Mouse (Mus musculus) erythroblast, embryonic 14.5 days (primary cell): ENCODE results near the gene Dcaf15.

Experiments used
- GATA1 ChIP-seq: IDR thresholded peaks from 2 replicates; pipeline ENCODE4 v1.6.1; 2012; ENCODE audit warnings: low read length, inconsistent platforms, mixed read lengths
- TAL1 ChIP-seq: IDR thresholded peaks from 3 replicates; pipeline ENCODE4 v1.6.1; 2012; ENCODE audit warnings: low read length, inconsistent platforms, mixed read lengths

- no peak for TF ChIP-seq GATA1
- TF ChIP-seq TAL1, result no peak
These were observed 2.9 kb downstream of the Dcaf15 start for GRCm38 (mm10) chr8:84101476-84102270.
